18 mouse cellular contexts compared by ENCODE assay signal in the genomic region with DNA sequence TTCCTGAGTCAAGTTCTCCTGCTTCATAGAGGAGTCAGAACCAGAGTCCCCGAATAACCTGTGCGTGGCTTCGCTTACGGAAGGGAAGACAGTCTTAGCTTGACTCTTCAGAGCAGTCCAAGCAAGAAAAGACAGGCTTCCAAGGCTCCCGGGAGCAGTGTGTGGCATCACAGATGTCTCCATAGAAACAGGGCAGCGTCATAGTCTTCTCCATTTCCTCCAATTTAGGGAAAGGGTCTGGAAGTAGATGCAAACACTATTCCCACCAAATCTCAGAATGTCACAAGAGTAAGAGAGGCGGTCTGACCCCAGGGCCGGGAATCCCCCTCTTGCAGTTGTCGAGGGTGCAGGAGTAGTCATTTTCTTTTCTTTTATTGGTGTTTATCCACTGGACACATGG. TPM values are rescaled to one million over a fixed set of nuclear protein-coding genes. Genes with fewer than 3 reads are reported as not detected.
DNase-seq lines count a peak whose midpoint lies in the region; TF ChIP-seq lines count a peak whose summit lies in the region.
"Had no signal": no experiment of that assay in that cellular context is flagged by ENCODE, and none has a peak within 500 bp of the region (broad histone marks: within the 10 kb centered on the region; RNA-seq: fewer than 3 reads in every experiment).

A gene (minus strand): TSS at position 101 of the 400 bp plus-strand sequence.

- no peak; the same call in 1 of the 2 replicates for TF ChIP-seq POLR2A in testis, adult 2 months (IDR thresholded peaks at IDR 0.05; ENCODE audit: control insufficient read depth, low read depth, low read length)

- no peaks in the 10 kb centered on the region for H3K36me3 ChIP-seq in testis, adult 2 months (ENCODE audit: control insufficient read depth, insufficient read depth, low read length)

- peak within 1 kb of the TSS; percentile 73 for H3K4me3 ChIP-seq in testis, adult 2 months (ENCODE audit: control insufficient read depth, low read depth, low read length)

- no peak for TF ChIP-seq CTCF in testis, adult 2 months (IDR thresholded peaks at IDR 0.05; ENCODE audit: control insufficient read depth, insufficient read depth, insufficient replicate concordance, low read depth, low read length)

- H3K4me1 ChIP-seq in testis, adult 2 months (ENCODE audit: control insufficient read depth, insufficient read depth, low read length): no peaks in the 10 kb centered on the region

- no peaks in the 10 kb centered on the region for H3K27me3 ChIP-seq in testis, adult 2 months (ENCODE audit: control insufficient read depth, insufficient read depth, low read length)

- no peak for DNase-seq in testis, postnatal 10 days (ENCODE audit: low spot score)
- DNase-seq: adrenal gland, adult 2 months; adrenal gland, adult 8-10 months; adrenal gland, postnatal 10 days; adrenal gland, postnatal 14 days; adrenal gland, postnatal 25 days; adrenal gland, postnatal 36 days; B cell, adult 2 months; cerebellum, adult 11 months; cerebellum, adult 11-12 months; cerebellum, adult 18-20 months; cerebellum, adult 2 months had no signal

- no peak within 1 kb of the TSS for H3K27ac ChIP-seq in testis, adult 2 months (ENCODE audit: control insufficient read depth, insufficient read depth, low read depth, low read length)

RNA-seq across cellular contexts. Expression of the gene that starts here (rescaled TPM):
- polyA plus RNA-seq in testis, adult 2 months (2012; rRNA removed): 51.5 and 55.2 TPM in 2 replicates
- polyA plus RNA-seq: activated CD4-positive, CD25-positive, alpha-beta regulatory T cell, adult 4 months; adrenal gland, adult 2 months; brain, embryonic 14.5 days; C2C12; CD4-positive, CD25-positive, alpha-beta regulatory T cell, adult 4 months; cerebellum, adult 2 months; G1E had no signal
